Mouse (Mus musculus) embryonic facial prominence, embryonic 12.5 days (tissue): ENCODE results near the gene Tead1. TPM values are rescaled to one million over a fixed set of nuclear protein-coding genes. Genes with fewer than 3 reads are reported as not detected.

ENCODE experiments used
- ATAC-seq: fragments of 200-750 bp; cut with Nextera tagmentation; 2 replicates; pipeline ENCODE4 v1.8.0; 2017; ENCODE audit not compliant: insufficient number of reproducible peaks, insufficient read depth, low FRiP score, low TSS enrichment
- H3K27ac ChIP-seq: fragments of 300-500 bp; sonication (generic); 2 replicates; pipeline ENCODE4 v1.5.1; 2016; ENCODE audit warnings: mild to moderate bottlenecking
- H3K27me3 ChIP-seq: fragments of 300-500 bp; sonication (generic); 2 replicates; pipeline ENCODE4 v1.6.1; 2016; ENCODE audit warnings: mild to moderate bottlenecking, moderate library complexity
- H3K36me3 ChIP-seq: fragments of 300-500 bp; sonication (generic); 2 replicates; pipeline ENCODE4 v1.6.1; 2016; ENCODE audit warnings: mild to moderate bottlenecking
- H3K4me1 ChIP-seq: fragments of 300-500 bp; sonication (generic); 2 replicates; pipeline ENCODE4 v1.6.1; 2016
- H3K4me2 ChIP-seq: fragments of 300-500 bp; sonication (generic); replicated peaks from 2 replicates; pipeline ENCODE4 v1.6.1; 2016; ENCODE audit warnings: mild to moderate bottlenecking, moderate library complexity
- H3K4me3 ChIP-seq: fragments of 300-500 bp; sonication (generic); 2 replicates; pipeline ENCODE4 v1.5.1; 2016; ENCODE audit warnings: mild to moderate bottlenecking
- H3K9ac ChIP-seq: fragments of 300-500 bp; sonication (generic); 2 replicates; pipeline ENCODE4 v1.6.1; 2016; ENCODE audit warnings: mild to moderate bottlenecking, moderate library complexity
- H3K9me3 ChIP-seq: fragments of 300-500 bp; sonication (generic); 2 replicates; pipeline ENCODE4 v1.6.1; 2016; ENCODE audit warnings: mild to moderate bottlenecking, moderate library complexity
- WGBS: fragments of 180-500 bp; shearing (Covaris S2); methylation state at CpG from one replicate; pipeline ENCODE4 v1.1.7; 2016; 5-methylcytosine and 5-hydroxymethylcytosine counted together
- polyA plus RNA-seq: library from polyadenylated mRNA; unstranded; fragments of >200 nt; fragmentation: Nextera tagmentation; extraction: Ambion mirVana; gene quantifications from 2 replicates; pipeline ENCODE4 v1.2.1, GENCODE M21; 2016

The Tead1 gene
- polyA plus RNA-seq, 1 experiment from 2014 or later, result 32.8 TPM

DNA sequence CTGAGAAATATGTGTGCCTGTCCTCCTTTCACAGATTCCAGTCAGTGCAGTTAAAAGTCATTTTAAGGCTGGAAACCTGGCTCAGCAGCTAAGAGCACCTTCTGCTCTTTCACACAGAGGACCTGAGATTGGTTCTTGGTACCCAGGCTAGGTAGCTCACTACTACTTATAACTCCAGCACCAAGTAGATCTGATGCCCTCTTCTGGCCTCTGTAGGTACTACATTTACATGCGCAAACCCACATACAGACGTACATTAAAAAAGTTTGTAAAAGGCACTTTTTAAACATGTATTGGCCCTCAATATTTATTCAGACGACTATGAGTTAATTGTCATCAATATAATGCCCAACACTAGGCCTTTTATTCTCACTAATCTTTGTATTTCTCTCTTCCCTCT is 105.2 kb downstream of the Tead1 start:
- H3K27me3 ChIP-seq, result no peaks in the 10 kb centered on the region
- H3K9me3 ChIP-seq, result no peaks in the 10 kb centered on the region
- peaks cover 50% of the 10 kb centered on the region for H3K4me1 ChIP-seq
- whole genome bisulfite sequencing, result 88% methylated on average over 3 of the region's 3 CpGs
- no peaks in the 10 kb centered on the region for H3K36me3 ChIP-seq
- ATAC-seq, result no peak
- no peak overlapping the region for H3K4me2 ChIP-seq
- H3K27ac ChIP-seq, result no peak overlapping the region
- H3K4me3 ChIP-seq, result no peak overlapping the region
- no peak overlapping the region for H3K9ac ChIP-seq

DNA sequence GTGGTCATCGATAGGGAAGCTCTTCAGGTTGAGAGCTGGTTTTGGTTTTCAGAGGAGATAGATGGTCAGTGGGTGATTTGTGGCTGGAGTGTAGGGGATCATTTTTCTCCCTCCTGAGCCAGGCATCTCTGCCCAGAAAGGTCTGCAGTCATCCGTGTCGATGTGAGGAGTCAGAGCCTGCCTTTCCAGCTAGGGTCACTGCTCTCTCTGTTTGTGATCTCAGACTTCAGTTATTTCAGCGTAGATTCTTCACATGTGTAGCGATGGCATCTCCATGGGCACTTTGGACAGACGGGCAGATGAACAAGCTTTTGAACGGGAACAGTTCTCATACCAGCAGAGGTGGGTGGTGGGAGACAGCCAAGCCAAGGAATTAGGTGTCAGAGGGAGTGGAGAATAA is 106.2 kb downstream of the Tead1 start:
- H3K9me3 ChIP-seq, result no peaks in the 10 kb centered on the region
- H3K4me2 ChIP-seq, result no peak overlapping the region
- no peak for ATAC-seq
- no peak overlapping the region for H3K4me3 ChIP-seq
- H3K36me3 ChIP-seq, result no peaks in the 10 kb centered on the region
- H3K27ac ChIP-seq, result no peak overlapping the region
- H3K9ac ChIP-seq, result no peak overlapping the region
- no peaks in the 10 kb centered on the region for H3K27me3 ChIP-seq
- peaks cover 50% of the 10 kb centered on the region for H3K4me1 ChIP-seq
- WGBS, result 77% methylated on average over 7 of the region's 7 CpGs

DNA sequence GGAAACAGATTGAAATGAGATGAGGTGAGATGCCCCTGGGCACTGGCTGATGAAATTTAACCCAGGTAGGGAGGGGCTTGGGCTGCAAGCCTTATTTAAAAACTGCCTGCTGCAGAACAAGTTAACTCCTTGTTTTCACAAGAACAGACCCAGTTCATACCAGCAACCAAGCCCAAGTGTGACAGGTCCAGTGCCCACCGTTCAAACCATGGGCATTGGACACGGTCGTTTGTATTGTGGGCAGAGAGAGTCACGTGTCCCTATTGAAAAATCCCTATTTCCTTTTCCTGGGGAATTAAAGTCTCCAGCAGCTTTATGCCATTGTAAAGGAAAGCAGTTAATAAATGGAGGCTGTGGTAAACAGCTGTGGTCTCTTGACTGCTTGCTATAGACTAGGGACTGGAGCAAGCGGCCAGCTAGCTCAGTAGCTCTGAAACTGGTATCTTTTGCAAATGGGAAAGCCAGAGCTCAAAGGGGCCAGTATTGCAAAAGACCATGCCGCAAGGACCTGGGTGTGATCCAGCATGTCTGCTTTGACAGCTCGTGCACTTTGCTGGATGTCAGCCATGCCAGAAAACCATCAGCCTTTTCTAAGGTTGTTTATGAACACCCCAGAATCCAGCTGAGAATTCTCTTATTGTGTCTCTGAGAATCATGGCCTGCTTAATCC is 107.6 kb downstream of the Tead1 start:
- 42% methylated on average over 7 of the region's 7 CpGs for WGBS
- peak overlapping the region; percentile 3; the same call in 1 of the 2 replicates for H3K4me2 ChIP-seq
- H3K27ac ChIP-seq, result peak overlapping the region; percentile 55; the same call in 1 of the 2 replicates
- H3K9me3 ChIP-seq, result no peaks in the 10 kb centered on the region
- no peak overlapping the region for H3K4me3 ChIP-seq
- peaks cover 55% of the 10 kb centered on the region for H3K4me1 ChIP-seq
- no peaks in the 10 kb centered on the region for H3K36me3 ChIP-seq
- H3K9ac ChIP-seq, result no peak overlapping the region
- ATAC-seq, result no peak
- no peaks in the 10 kb centered on the region for H3K27me3 ChIP-seq

DNA sequence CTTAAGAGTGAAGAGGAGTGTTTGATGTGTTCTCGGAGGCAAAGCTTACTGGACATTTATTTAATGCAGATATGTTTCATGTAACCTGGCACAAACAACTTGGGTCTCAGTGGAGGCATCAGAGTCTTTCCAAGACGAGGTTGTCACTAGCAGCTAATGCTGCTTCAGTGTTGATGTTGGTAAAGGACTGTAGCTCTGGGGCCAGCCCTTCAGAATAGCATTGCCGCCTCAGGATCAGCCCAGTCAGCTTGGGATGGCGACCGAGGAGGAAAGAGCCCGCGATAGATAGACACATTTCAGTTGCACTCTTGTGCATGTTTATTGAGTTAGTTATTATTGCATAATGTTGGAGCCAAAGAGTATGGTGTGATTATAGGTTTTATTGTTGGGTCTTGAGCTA is 108.2 kb downstream of the Tead1 start:
- Histone ChIP-seq H3K27me3 (no peaks in the 10 kb centered on the region), H3K4me2 (no peak overlapping the region), H3K36me3 (no peaks in the 10 kb centered on the region), H3K4me3 (no peak overlapping the region), H3K4me1 (peaks cover 55% of the 10 kb centered on the region), H3K9me3 (no peaks in the 10 kb centered on the region), H3K9ac (no peak overlapping the region), H3K27ac (no peak overlapping the region)
- WGBS, result 79% methylated on average over 7 of the region's 7 CpGs
- no peak for ATAC-seq

DNA sequence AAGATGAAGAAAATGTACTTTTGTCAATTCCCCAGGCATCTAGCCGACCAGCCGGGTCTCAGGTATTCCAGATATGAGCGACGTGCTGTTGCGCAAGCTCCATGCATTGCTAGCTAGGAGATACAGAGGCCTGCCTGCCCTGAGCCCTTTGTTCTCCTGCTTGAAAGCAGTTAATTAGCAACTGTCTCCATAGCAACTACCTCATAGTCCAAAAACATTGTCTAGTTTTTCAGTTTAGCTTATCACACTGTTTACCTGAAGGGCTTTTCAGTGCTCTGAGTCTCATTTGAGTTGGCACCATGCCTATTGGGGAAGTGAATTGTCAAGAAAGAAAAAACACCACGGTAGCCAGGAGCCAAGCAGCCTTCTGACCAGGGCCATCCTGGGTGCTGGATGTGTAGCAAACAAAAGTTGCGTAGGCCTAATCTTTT is 109.2 kb downstream of the Tead1 start:
- no peak overlapping the region for H3K9ac ChIP-seq
- H3K4me2 ChIP-seq, result no peak overlapping the region

DNA sequence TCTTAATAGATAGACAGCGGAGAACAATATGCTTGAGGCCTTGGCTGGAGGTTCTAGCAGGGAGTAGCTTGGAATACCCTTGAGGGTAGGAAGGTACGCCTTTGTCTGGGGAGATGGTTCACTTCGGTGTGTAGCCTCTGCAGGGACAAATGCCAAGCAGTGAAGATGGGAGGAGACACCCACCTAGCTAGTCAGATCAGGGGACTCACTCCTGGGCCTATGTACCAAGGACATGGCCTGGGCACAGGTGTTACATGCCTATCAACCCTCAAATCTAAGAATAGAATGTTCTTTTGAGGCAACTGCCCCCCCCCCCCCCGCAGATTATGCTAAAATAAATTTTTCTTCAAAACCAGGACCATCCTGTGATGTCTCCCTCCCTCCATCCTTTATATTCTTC is 110.6 kb downstream of the Tead1 start:
- no peak for ATAC-seq
- Histone ChIP-seq H3K4me3 (no peak overlapping the region), H3K9ac (no peak overlapping the region), H3K27ac (no peak overlapping the region), H3K4me1 (peaks cover 76% of the 10 kb centered on the region), H3K4me2 (no peak overlapping the region), H3K27me3 (no peaks in the 10 kb centered on the region), H3K9me3 (no peaks in the 10 kb centered on the region), H3K36me3 (no peaks in the 10 kb centered on the region)
- 74% methylated on average over 4 of the region's 4 CpGs for WGBS

More for the DNA sequence above, 109.2 kb downstream of the Tead1 start:
- 50% methylated on average over 7 of the region's 7 CpGs for WGBS
- Histone ChIP-seq H3K27ac (peak overlapping the region; percentile 77), H3K27me3 (no peaks in the 10 kb centered on the region), H3K36me3 (no peaks in the 10 kb centered on the region), H3K4me1 (peaks cover 62% of the 10 kb centered on the region), H3K4me3 (no peak overlapping the region), H3K9me3 (no peaks in the 10 kb centered on the region)
- no peak for ATAC-seq

DNA sequence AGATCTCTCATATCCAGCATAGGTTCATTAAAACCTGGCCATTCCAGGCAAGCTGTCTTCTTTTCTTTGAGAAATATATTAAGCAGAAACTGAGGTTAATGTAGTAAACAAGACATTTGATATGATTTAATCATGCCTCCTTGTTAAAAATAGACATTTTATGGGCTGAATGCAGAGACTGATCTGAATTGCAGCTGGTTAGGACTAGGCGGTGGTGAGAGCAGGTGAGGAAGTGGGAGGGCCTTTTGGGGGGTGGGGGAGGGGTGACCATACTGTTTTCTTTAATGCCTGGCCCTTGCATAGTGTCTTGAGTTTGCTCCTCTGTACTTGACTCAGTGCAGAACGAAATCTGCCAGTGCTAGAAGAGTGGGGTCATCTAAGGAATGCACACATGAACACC is 111.2 kb downstream of the Tead1 start:
- no peaks in the 10 kb centered on the region for H3K36me3 ChIP-seq
- no peak overlapping the region for H3K9ac ChIP-seq
- H3K27ac ChIP-seq, result no peak overlapping the region
- no peaks in the 10 kb centered on the region for H3K27me3 ChIP-seq
- 46% methylated on average over 2 of the region's 2 CpGs for WGBS
- no peak overlapping the region for H3K4me3 ChIP-seq
- no peaks in the 10 kb centered on the region for H3K9me3 ChIP-seq
- ATAC-seq, result no peak
- H3K4me2 ChIP-seq, result no peak overlapping the region
- H3K4me1 ChIP-seq, result peaks cover 78% of the 10 kb centered on the region

DNA sequence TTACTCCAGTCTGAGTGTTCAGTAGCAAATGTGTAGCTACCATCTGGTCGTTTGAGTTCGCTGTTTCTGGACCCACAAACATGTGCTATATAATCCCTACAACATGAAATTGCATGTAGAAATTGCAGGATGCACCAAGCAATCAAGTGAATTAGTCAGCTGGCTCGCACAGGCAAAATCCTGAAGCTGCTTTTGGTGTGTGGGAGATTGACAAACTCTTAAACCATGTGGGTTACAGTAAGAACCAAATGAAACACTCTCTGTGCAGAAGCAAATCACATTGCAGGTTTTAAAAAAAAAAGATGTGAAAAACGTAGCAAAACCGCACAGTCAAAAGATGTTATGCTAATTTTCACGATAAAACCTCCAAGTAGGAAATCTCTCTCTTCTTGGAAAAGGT is 113.6 kb downstream of the Tead1 start:
- Histone ChIP-seq H3K4me1 (peaks cover 68% of the 10 kb centered on the region), H3K9ac (no peak overlapping the region), H3K27me3 (no peaks in the 10 kb centered on the region), H3K9me3 (no peaks in the 10 kb centered on the region), H3K27ac (no peak overlapping the region), H3K4me3 (no peak overlapping the region), H3K36me3 (no peaks in the 10 kb centered on the region), H3K4me2 (no peak overlapping the region)
- ATAC-seq, result no peak
- WGBS, result 81% methylated on average over 6 of the region's 6 CpGs

DNA sequence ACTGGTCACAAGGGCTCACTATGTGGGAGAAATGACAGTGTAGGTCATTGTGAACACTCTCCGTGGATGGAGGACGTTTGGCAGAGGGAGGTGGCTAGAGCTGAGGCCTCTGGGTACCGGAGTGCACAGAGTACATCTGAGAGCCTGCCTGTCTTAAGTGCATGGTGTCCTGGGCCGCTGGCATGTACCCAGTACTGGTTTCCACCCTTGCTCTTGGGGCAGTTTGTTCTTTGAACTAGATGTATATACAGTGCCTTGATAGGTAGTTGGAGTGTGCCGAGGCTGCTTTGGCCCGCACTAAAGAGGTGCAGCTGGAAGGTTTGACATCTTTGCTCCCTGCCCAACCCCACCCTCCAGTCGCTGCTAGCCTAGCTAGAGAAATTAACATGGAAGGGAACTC is 114.8 kb downstream of the Tead1 start:
- ATAC-seq, result no peak
- no peak overlapping the region for H3K4me3 ChIP-seq
- 44% methylated on average over 7 of the region's 7 CpGs for WGBS
- H3K4me1 ChIP-seq, result peaks cover 61% of the 10 kb centered on the region
- no peaks in the 10 kb centered on the region for H3K36me3 ChIP-seq
- H3K4me2 ChIP-seq, result no peak overlapping the region
- no peak overlapping the region for H3K27ac ChIP-seq
- no peak overlapping the region for H3K9ac ChIP-seq
- no peaks in the 10 kb centered on the region for H3K27me3 ChIP-seq
- H3K9me3 ChIP-seq, result no peaks in the 10 kb centered on the region

DNA sequence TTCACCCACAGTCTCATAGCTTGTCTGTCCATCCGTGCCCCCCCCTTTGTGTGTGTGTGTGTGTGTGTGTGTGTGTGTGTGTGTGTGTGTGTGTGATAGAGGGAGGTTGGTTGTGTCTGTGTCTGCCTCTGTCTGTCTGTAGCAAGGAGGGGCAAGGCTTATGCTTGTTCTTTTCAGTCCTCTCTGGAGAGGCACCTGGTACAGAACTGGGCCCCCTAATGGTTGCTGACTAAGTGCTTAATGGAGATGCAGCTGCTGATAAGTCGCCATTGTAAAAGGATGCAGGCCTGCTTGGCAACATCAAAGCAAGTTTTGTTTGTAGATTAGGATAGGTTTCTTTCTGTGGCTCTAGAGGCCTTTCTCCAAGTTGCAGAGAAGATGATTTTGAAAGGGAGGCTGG is 115.4 kb downstream of the Tead1 start:
- WGBS, result 19% methylated on average over 2 of the region's 2 CpGs

DNA sequence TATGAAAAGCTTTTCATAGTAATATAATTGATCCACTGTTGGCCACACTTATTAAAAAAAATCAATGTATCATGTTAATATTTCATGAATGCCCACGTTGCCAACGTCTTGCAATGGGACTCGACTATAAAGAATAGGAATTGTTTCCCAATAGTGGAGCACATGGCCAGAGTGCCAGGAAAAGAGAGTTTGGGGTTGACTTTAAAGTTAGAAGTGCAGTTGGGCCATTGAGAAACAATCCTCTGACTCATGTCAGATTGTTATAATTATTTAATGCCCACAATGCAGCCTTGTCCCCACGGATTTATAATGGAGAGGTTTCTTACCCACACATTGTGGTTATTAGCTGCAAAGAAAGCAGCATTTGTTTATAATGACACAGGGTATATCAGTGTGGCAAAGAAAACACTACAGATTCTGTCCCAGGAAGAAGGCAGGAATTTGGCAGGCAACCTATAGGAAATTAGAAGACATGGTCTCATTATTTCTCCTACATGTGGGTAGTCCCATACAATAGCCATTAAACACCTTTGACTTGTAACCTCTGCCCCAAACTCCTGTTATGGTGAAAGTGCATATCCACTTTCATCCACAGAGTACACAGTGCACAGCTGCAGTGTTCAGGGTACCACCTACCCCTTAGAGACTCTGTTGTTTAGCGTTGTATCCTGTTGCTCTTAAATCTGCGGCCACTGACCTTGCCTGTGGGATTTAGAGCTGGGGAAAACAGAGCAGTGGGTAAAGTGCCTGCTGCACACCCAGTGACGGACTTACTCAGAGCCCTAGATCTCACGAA is 118.6 kb downstream of the Tead1 start:
- no peak for ATAC-seq
- H3K27me3 ChIP-seq, result no peaks in the 10 kb centered on the region
- 0 out of 2 replicates have a peak overlapping the region, but pooled peaks have one; percentile 17 for H3K27ac ChIP-seq
- H3K4me1 ChIP-seq, result peaks cover 77% of the 10 kb centered on the region
- H3K36me3 ChIP-seq, result no peaks in the 10 kb centered on the region
- no peaks in the 10 kb centered on the region for H3K9me3 ChIP-seq
- H3K4me2 ChIP-seq, result no peak overlapping the region
- no peak overlapping the region for H3K4me3 ChIP-seq
- 70% methylated on average over 8 of the region's 8 CpGs for WGBS
- H3K9ac ChIP-seq, result no peak overlapping the region

More for the DNA sequence above, 115.4 kb downstream of the Tead1 start:
- Histone ChIP-seq H3K4me2 (no peak overlapping the region), H3K27ac (no peak overlapping the region), H3K9me3 (no peaks in the 10 kb centered on the region), H3K4me1 (peaks cover 60% of the 10 kb centered on the region), H3K27me3 (no peaks in the 10 kb centered on the region), H3K36me3 (no peaks in the 10 kb centered on the region), H3K9ac (no peak overlapping the region), H3K4me3 (no peak overlapping the region)
- no peak for ATAC-seq

DNA sequence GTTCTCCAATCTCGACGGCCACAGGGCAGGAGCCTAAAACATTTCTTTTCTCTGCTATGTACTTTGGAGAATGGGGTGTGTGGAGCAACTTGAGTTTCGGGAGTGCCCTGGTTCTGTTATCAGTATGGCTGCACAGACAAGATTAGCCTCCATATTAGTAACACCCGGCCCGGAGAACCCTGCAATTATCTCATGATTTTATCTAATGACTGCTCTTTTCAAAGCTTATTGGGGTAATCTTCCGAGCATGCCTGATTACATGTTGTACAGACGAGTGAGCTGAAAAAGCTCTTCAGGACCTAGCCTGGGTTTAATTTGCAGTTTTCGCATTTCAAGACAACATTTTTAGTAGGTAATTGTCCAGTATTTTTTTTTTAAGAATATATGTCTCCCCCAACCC is 122.6 kb downstream of the Tead1 start:
- no peak overlapping the region for H3K4me3 ChIP-seq
- no peaks in the 10 kb centered on the region for H3K9me3 ChIP-seq
- ATAC-seq, result no peak
- H3K4me1 ChIP-seq, result peaks cover 62% of the 10 kb centered on the region
- no peak overlapping the region for H3K27ac ChIP-seq
- H3K9ac ChIP-seq, result no peak overlapping the region
- no peaks in the 10 kb centered on the region for H3K27me3 ChIP-seq
- WGBS, result 55% methylated on average over 8 of the region's 8 CpGs
- H3K4me2 ChIP-seq, result no peak overlapping the region
- H3K36me3 ChIP-seq, result no peaks in the 10 kb centered on the region
